Mouse (Mus musculus) liver, adult 2 months (tissue): ENCODE measurements around the gene Gm14851. TPM values are rescaled to one million over a fixed set of nuclear protein-coding genes. Genes with fewer than 3 reads are reported as not detected.
A peak's percentile ranks its signal among the peaks of the same experiment; 100 is the strongest.
"Not testable (repeated sequence)": the region's sequence is repeated elsewhere in the genome, so short reads cannot be mapped to it uniquely, and the experiment has no call there.

Experiments used
- DNase-seq: peaks from one replicate; pipeline ENCODE4 v3.0.0-alpha.2; 2011; ENCODE audit warnings: low read depth, low spot score; ENCODE audit errors: extremely low read depth
- H3K27ac ChIP-seq: fragments of 200-500 bp; replicated peaks from 2 replicates; pipeline ENCODE4 v1.5.1; 2012; ENCODE audit warnings: low read depth, mild to moderate bottlenecking, control low read depth, inconsistent platforms, low read length; ENCODE audit not compliant: insufficient read depth
- H3K27me3 ChIP-seq: fragments of 200-500 bp; 2 replicates; pipeline ENCODE4 v1.6.1; 2012; ENCODE audit warnings: mild to moderate bottlenecking, moderate library complexity, low read length, inconsistent platforms; ENCODE audit not compliant: control insufficient read depth, insufficient read depth
- H3K36me3 ChIP-seq: fragments of 200-500 bp; 2 replicates; pipeline ENCODE4 v1.6.1; 2012; ENCODE audit warnings: low read length, inconsistent platforms; ENCODE audit not compliant: control insufficient read depth, insufficient read depth
- H3K4me1 ChIP-seq: fragments of 200-500 bp; 2 replicates; pipeline ENCODE4 v1.6.1; 2011; ENCODE audit warnings: low read length; ENCODE audit not compliant: control insufficient read depth, insufficient read depth
- H3K4me3 ChIP-seq: fragments of 200-500 bp; 2 replicates; pipeline ENCODE4 v1.5.1; 2011; ENCODE audit warnings: low read depth, mild to moderate bottlenecking, control low read depth, low read length, moderate library complexity; ENCODE audit not compliant: insufficient read depth
- H3K79me2 ChIP-seq: fragments of 200-500 bp; 2 replicates; pipeline ENCODE4 v1.6.1; 2012; ENCODE audit warnings: inconsistent platforms, mild to moderate bottlenecking, low read length, moderate library complexity; ENCODE audit not compliant: control insufficient read depth, insufficient read depth
- H3K9ac ChIP-seq: fragments of 200-500 bp; 2 replicates; pipeline ENCODE4 v1.6.1; 2012; ENCODE audit warnings: low read depth, mild to moderate bottlenecking, control low read depth, inconsistent platforms, low read length
- CTCF ChIP-seq: fragments of 200-500 bp; IDR thresholded peaks from 2 replicates; pipeline ENCODE4 v1.5.1; 2011; ENCODE audit warnings: low read depth, low read length, control low read depth
- POLR2A ChIP-seq: fragments of 200-500 bp; IDR thresholded peaks from 2 replicates; pipeline ENCODE4 v1.6.1; 2011; ENCODE audit warnings: low read length, control low read depth; ENCODE audit not compliant: insufficient read depth; ENCODE audit errors: extremely low read depth
- WGBS: fragments of 180-500 bp; shearing (Covaris S2); methylation state at CpG from one replicate; pipeline ENCODE4 v1.1.7; 2018; 5-methylcytosine and 5-hydroxymethylcytosine counted together
- polyA plus RNA-seq: library from polyadenylated mRNA; depleted of rRNA; stranded (reverse); fragments of >200 nt; gene quantifications from 2 replicates; pipeline ENCODE4 v1.2.3, GENCODE M21; 2012; rRNA removed
- total RNA-seq: library from RNA; depleted of rRNA; stranded (reverse); fragments of >200 nt; gene quantifications from 2 replicates; pipeline ENCODE4 v1.2.3, GENCODE M21; 2014; rRNA removed

Gene Gm14851
- total RNA-seq (not detected in 2 replicates), polyA plus RNA-seq (not detected in 2 replicates)

- WGBS = 38% methylated on average over 1 of the region's 2 CpGs
Observed at GRCm38 (mm10) chr8:21095950-21096349, at the start of gene Gm14851. Gene Gm14851 (minus strand): TSS chr8:21096050.

GRCm38 (mm10) chr8:21134342-21134741 is 38.5 kb upstream of the Gm14851 start, which contains the start of gene Defa30:
Gene Defa30 (plus strand): TSS chr8:21134642.
- H3K27me3 ChIP-seq, H3K36me3 ChIP-seq, H3K4me1 ChIP-seq, H3K79me2 ChIP-seq, H3K9ac ChIP-seq, H3K27ac ChIP-seq, H3K4me3 ChIP-seq, DNase-seq: not testable (repeated sequence)
- 48% methylated on average over 3 of the region's 3 CpGs for whole genome bisulfite sequencing

More at GRCm38 (mm10) chr8:21095950-21096349, at the start of gene Gm14851:
- H3K27ac ChIP-seq, H3K4me1 ChIP-seq, H3K27me3 ChIP-seq, H3K79me2 ChIP-seq, H3K9ac ChIP-seq, H3K4me3 ChIP-seq, H3K36me3 ChIP-seq, DNase-seq: not testable (repeated sequence)

- WGBS = 31% methylated on average over 4 of the region's 4 CpGs
- no peaks in the 10 kb centered on the region for H3K4me1 ChIP-seq
- DNase-seq = peak; percentile 27
- no peak overlapping the region for H3K9ac ChIP-seq
- H3K4me3 ChIP-seq = no peak overlapping the region
- no peaks in the 10 kb centered on the region for H3K79me2 ChIP-seq
- H3K36me3 ChIP-seq = no peaks in the 10 kb centered on the region
- no peaks in the 10 kb centered on the region for H3K27me3 ChIP-seq
- H3K27ac ChIP-seq = no peak overlapping the region
- TF ChIP-seq CTCF = no peak; the same call in 1 of the 2 replicates
- TF ChIP-seq POLR2A = no peak
Observed at GRCm38 (mm10) chr8:21093106-21093505, 2.7 kb downstream of the Gm14851 start.

- H3K27ac ChIP-seq, H3K4me3 ChIP-seq, H3K9ac ChIP-seq, H3K27me3 ChIP-seq, DNase-seq, H3K36me3 ChIP-seq, H3K79me2 ChIP-seq, H3K4me1 ChIP-seq: not testable (repeated sequence)
Observed at GRCm38 (mm10) chr8:21084142-21084541, 11.7 kb downstream of the Gm14851 start, which contains the start of gene Defa25. Gene Defa25 (plus strand): TSS chr8:21084442.

GRCm38 (mm10) chr8:21064738-21065137 is 31.1 kb downstream of the Gm14851 start, which contains the start of gene Defa35:
Gene Defa35 (plus strand): TSS chr8:21065038.
- H3K27ac ChIP-seq, DNase-seq, H3K4me3 ChIP-seq, H3K27me3 ChIP-seq, H3K36me3 ChIP-seq, H3K4me1 ChIP-seq, H3K79me2 ChIP-seq, H3K9ac ChIP-seq: not testable (repeated sequence)
- WGBS = 44% methylated on average over 1 of the region's 1 CpGs

- H3K79me2 ChIP-seq, DNase-seq, H3K9ac ChIP-seq, H3K27ac ChIP-seq, H3K36me3 ChIP-seq, H3K4me1 ChIP-seq, H3K4me3 ChIP-seq, H3K27me3 ChIP-seq: not testable (repeated sequence)
- WGBS = no CpG with 5 or more reads among the region's 1 CpGs
Observed at GRCm38 (mm10) chr8:21054747-21055146, 41.1 kb downstream of the Gm14851 start, which contains the start of gene Defa23. Gene Defa23 (plus strand): TSS chr8:21055047.

Other genes starting within 250 kb of the Gm14851 start
- gene Defb33, start 203.4 kb downstream of the Gm14851 start, total RNA-seq = not detected in 2 replicates
- gene Defb33, start 203.4 kb downstream of the Gm14851 start, polyA plus RNA-seq = not detected in 2 replicates
- not detected in 2 replicates for gene Gm15056, start 193.4 kb downstream of the Gm14851 start, total RNA-seq
- gene Gm15056, start 193.4 kb downstream of the Gm14851 start, polyA plus RNA-seq = not detected in 2 replicates
- gene Gm6040, start 174.0 kb downstream of the Gm14851 start, total RNA-seq = not detected in 2 replicates
- gene Gm6040, start 174.0 kb downstream of the Gm14851 start, polyA plus RNA-seq = not detected in 2 replicates
- not detected in 2 replicates for gene AY761185, start 151.3 kb downstream of the Gm14851 start, total RNA-seq
- not detected in 2 replicates for gene AY761185, start 151.3 kb downstream of the Gm14851 start, polyA plus RNA-seq
- gene Defa21, start 70.5 kb downstream of the Gm14851 start, total RNA-seq = not detected in 2 replicates
- gene Defa21, start 70.5 kb downstream of the Gm14851 start, polyA plus RNA-seq = not detected in 2 replicates
- not detected in 2 replicates for gene Defa23, start 41.0 kb downstream of the Gm14851 start, total RNA-seq
- gene Defa23, start 41.0 kb downstream of the Gm14851 start, polyA plus RNA-seq = not detected in 2 replicates
- gene Defa35, start 31.0 kb downstream of the Gm14851 start, total RNA-seq = not detected in 2 replicates
- not detected in 2 replicates for gene Defa35, start 31.0 kb downstream of the Gm14851 start, polyA plus RNA-seq
- gene Defa25, start 11.6 kb downstream of the Gm14851 start, total RNA-seq = not detected in 2 replicates
- gene Defa25, start 11.6 kb downstream of the Gm14851 start, polyA plus RNA-seq = not detected in 2 replicates
- gene Defa30, start 38.6 kb upstream of the Gm14851 start, total RNA-seq = not detected in 2 replicates
- not detected in 2 replicates for gene Defa30, start 38.6 kb upstream of the Gm14851 start, polyA plus RNA-seq
- not detected in 2 replicates for gene Defa22, start 66.2 kb upstream of the Gm14851 start, total RNA-seq
- not detected in 2 replicates for gene Defa22, start 66.2 kb upstream of the Gm14851 start, polyA plus RNA-seq
- gene Defa31, start 95.6 kb upstream of the Gm14851 start, total RNA-seq = not detected in 2 replicates
- not detected in 2 replicates for gene Defa31, start 95.6 kb upstream of the Gm14851 start, polyA plus RNA-seq
- not detected in 2 replicates for gene Gm15293, start 105.5 kb upstream of the Gm14851 start, total RNA-seq
- not detected in 2 replicates for gene Gm15293, start 105.5 kb upstream of the Gm14851 start, polyA plus RNA-seq
- not detected in 2 replicates for gene Gm15292, start 153.7 kb upstream of the Gm14851 start, total RNA-seq
- not detected in 2 replicates for gene Gm15292, start 153.7 kb upstream of the Gm14851 start, polyA plus RNA-seq
- gene Defa27, start 219.5 kb upstream of the Gm14851 start, total RNA-seq = not detected in 2 replicates
- gene Defa27, start 219.5 kb upstream of the Gm14851 start, polyA plus RNA-seq = not detected in 2 replicates
- gene Defa29, start 231.0 kb upstream of the Gm14851 start, total RNA-seq = not detected in 2 replicates
- gene Defa29, start 231.0 kb upstream of the Gm14851 start, polyA plus RNA-seq = not detected in 2 replicates